Mouse (Mus musculus): Measurements from ENCODE around the gene Dnajb4.

DNA sequence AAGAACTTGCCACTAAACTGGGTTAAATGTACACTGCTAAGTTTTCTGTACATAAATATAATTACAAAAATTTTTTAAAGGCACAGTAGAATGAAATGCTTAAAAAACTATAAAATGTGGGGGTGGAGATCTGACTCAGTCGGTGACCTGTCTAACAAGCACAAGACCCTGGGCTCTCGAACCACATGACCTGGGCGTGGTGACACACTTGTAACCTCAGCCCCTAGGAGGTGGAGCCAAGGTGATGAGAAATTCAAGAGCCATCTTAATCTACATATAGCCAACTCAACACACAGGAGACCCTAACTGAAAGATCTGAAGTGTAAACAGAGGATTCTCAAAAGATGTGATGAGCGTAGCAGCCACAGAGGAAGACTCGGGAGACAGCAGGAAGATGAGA lies 56.0 kb downstream of the Dnajb4 start:
- TF ChIP-seq POLR2A (IDR thresholded peaks at IDR 0.05; ENCODE audit: low read depth, low read length) (no peak), CTCF (IDR thresholded peaks at IDR 0.05; ENCODE audit: borderline replicate concordance, insufficient read depth, low read length) (no peak)

Data from embryonic fibroblast, embryonic 13.5 days (primary cell).